Mouse (Mus musculus): ENCODE measurements around the gene Yes1.

DNA sequence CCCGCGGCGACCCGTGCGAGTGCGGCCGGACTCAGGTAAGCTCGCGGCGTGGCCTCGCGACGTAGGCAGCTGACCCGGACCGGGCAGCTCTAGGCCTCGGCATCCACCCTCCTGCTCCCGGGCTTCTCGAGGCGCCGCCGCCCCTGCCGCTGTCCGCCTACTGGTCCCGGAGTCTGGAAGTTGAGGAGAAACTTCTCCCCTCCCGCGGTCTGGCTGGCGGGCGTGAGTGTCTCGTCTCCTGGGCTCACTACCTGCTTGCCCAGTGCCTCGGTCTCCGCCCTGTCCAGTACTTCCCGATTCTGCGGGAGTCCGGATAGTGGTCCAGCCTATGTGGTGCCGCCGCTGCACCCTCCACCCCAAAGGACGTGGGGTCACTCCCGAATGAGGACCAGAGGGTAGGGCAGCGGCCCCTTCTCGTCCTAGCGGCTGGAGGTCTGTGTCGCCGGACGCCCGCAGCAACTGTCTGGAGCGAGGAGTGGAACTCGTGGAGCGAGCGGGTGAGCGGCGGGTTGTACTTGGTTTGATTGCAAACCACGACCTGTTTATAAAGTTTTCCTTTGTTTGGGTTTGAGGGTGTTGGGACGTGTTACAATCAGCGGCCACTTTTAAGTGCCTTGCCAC is 480 bp downstream of the Yes1 start:
- no peak for TF ChIP-seq CTCF (IDR thresholded peaks at IDR 0.05; ENCODE audit: borderline replicate concordance, insufficient read depth, low read length)
- TF ChIP-seq POLR2A (IDR thresholded peaks at IDR 0.05; ENCODE audit: low read depth, low read length) = no peak

All from embryonic fibroblast, embryonic 13.5 days (primary cell).